Mouse (Mus musculus) erythroblast, adult 5-6 weeks (primary cell): ENCODE measurements around the gene Rtkn2. TPM values are rescaled to one million over a fixed set of nuclear protein-coding genes. Genes with fewer than 3 reads are reported as not detected.

Source experiments
- ATAC-seq: replicated peaks from 2 replicates; pipeline ENCODE4 v1.8.0; 2016; ENCODE audit warnings: moderate number of reproducible peaks, mild to moderate bottlenecking, moderate TSS enrichment, inconsistent platforms; ENCODE audit not compliant: poor library complexity, low FRiP score, severe bottlenecking
- total RNA-seq, 2 experiments: library from RNA; stranded (forward) in 1 of 2; stranded (reverse) in 1 of 2; fragments of 150-400 nt in 1 of 2; fragments of 200-764, 138-1000 nt in 1 of 2; gene quantifications; 2 replicates each; pipeline versions ENCODE4 v1.2.3 to v1.2.4; 2015 to 2017; ENCODE audit warnings: low replicate concordance in 2 of 2

Gene Rtkn2
- total RNA-seq, 2 experiments from 2014 or later, result 1.3 to 3.6 TPM

DNA sequence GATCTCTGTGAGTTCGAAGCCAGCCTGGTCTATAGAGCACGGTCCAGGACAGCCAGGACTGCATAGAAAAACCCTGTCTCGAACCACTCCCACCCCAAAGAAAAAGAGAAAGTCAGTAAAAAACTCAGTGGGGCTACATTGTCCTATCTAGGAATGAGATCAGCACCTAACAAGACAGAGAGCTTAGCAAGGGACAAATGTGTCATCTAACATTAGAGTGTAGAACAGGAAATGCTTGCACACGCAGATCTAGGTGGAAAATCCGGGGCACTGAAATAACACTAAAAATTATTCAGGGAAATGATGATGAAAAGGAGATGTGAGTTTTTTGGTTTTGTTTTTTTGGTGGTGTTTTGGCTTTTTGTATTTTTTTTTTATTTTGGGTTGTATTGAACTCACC, 86.8 kb downstream of the Rtkn2 start:
- no peak for ATAC-seq

DNA sequence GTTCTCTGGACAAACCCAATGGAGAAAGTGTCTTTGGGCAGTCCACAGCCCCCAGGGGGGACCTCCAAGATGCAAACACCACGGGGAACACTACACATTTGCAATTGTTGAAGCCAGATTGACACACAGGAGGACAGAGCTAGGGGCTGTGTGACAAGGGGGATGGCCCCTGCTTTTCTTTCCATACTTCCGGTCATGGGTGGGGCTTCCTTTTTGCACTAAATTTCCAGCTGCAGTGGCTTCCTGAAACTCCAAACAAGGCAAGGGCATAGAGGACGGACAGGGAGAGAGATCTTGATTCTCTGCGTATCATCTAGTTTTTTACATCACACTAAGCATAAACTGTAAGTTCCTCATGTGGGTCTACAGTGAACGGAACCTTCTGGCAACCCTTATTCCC, 88.6 kb downstream of the Rtkn2 start:
- ATAC-seq, result no peak

DNA sequence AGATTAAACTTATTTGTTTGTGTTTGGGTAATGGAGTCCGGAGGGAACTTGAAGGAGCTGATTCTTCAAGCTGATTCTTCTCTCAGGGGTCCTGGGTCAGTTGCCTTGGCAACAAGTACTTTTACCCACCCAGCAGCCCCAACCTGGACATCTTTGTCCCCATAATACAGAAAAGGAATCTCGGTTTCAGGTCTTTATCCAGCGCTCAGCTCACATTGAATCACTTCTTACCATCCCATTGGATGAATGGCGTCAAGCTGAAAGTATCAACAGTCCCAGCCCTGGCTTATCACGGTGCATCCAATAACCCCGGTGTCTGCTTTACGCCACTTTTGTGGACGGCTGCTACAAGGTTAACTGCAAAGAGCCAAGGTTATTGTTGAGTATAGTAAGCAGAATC, 89.1 kb downstream of the Rtkn2 start:
- no peak for ATAC-seq

DNA sequence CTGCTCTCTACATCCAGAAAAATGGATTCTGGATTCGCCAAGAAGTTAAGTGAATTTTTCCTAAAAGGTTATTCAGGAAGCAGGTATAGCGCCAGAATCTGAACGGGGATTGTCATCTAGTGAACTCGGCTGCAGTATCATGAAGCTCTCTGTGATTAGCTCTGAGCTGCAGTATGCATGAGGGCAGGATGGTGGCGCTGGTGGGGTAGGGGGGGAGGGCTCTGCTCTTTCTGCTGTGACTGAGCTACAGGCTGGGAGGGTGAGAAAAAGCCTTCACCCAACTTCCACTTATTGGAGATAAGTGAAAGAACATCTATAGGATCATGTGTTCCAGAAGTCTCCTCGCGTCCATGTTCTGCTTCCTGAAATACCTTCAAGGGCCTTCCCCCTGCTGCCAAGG, 91.7 kb downstream of the Rtkn2 start:
- no peak for ATAC-seq

DNA sequence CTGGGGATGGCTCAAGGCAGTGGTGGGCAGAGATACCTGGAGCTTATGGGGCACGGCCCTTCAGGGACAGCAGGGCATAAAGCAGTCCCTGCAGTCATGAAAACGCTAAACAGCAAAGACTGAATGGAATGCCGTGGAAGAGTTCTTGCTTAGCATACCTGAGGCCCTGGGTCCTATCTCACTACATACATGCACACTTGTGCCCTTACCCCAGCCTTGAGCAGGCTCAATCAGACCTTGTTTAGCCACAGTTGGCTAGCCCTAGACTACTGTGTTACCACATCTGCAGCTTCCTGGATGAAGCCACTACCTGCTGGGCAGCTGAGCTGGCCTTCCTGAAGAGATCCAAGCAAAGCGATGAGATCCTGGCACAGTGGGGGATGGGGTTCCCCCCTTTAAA, 93.3 kb downstream of the Rtkn2 start:
- ATAC-seq, result no peak

DNA sequence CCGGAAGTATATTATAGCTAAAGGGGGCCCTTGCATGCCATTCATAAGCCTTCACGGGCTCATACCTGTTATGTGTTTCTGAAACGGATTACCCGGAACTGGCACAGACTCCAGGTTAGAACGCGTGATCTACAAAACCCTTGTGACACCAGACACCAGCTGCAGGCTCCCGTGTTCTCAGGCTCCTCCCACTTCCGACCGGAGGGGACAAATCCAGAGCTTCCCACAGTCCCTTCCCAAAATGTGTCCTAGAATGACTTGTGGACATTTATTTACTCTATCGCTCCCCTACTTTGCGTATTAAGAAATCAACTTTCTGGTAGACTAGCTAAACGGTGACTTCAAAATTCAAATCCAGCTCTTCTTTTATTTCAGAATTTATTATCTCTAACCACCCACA, 94.9 kb downstream of the Rtkn2 start:
- ATAC-seq, result no peak

DNA sequence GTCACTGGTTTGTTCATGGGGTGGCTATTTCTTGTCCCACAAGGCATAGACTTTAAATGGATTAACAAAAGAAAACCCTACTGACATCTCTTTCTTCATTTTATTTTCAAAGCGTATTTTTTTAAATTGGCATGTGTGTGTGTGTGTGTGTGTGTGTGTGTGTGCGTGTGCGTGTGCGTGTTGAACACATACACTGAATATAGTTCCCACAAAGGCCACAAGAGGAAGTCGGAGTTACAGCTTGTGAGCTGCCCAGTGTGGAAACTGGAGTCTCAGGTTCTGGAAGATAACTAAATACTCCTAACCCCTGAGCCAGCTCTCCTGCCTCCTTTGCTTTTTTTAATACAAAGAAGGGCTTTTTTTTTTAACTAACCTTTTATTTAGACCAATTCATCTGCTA, 95.8 kb downstream of the Rtkn2 start:
- ATAC-seq, result no peak

DNA sequence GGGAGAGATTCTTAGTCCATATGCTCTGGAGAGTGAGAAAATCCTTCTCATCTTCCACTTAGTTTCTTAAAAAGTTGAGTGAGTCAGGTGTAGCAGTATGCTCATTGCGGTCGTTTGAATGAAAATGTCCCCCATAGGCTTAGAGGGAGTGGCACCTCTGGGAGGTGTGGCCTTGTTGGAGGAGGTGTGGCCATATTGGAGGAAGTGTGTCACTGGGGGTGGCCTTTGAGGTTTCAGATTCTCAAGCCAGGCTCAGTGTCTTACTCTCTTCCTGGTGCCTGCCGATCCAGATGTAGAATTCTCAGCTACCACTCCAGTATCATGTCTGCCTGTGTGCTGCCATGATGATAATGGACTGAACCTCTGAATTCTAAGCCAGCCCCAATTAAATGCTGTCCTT, 99.3 kb downstream of the Rtkn2 start:
- no peak for ATAC-seq

DNA sequence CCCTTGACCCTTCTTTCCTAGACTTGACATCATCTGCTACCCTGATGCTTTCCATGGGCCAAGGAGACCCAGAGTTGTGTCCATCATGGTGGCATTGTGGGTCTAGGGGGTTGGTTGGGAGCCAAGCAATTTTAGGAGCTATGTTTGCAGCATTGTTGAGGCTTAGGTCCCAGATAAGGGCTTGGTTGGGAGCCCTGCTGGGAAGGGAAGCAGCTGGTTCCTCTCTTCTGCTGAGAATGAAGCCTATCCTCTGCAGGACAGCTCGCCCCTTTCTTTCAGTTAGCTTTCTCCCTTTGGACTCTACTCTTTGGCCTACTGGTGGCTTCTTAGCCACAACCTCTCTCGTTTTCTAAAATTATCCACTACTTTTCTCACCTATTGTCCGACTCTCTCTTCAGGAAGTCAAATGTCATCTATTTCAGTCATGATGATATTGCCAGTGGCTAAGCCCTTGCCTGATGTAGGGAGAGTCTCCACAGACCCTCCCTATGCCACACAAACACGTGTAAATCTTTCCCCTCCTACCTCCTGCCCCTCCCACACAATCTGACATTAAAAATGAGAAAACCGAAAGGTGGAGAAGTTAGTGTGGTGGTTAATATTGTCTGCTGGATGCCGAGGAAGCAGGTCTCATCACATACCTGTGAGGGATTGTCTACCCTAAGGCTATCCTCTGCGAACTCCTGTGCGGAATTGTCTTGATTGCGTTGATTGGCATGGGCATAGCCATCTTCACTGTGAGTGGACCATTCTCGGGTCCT, 100.7 kb downstream of the Rtkn2 start:
- ATAC-seq, result no peak

DNA sequence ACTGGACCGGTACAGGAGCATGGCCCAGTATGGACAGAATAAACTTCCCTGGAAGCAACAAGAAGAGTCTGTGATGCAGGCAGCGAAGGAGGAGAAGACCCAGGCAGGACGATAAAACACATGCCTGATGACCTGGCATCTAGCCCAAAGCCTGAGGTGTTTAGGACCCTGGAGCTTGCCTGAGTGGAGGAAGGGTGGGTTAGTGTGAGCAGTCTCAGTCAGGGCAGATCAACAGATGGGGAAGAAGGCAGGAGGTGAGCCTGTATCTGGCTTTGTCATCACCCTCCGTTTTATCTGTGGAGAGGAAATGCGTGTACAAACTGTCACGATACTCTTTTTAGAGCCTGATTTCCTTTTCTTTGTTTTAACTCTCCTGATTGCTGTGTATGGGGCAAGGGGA, 102.3 kb downstream of the Rtkn2 start:
- ATAC-seq, result no peak

DNA sequence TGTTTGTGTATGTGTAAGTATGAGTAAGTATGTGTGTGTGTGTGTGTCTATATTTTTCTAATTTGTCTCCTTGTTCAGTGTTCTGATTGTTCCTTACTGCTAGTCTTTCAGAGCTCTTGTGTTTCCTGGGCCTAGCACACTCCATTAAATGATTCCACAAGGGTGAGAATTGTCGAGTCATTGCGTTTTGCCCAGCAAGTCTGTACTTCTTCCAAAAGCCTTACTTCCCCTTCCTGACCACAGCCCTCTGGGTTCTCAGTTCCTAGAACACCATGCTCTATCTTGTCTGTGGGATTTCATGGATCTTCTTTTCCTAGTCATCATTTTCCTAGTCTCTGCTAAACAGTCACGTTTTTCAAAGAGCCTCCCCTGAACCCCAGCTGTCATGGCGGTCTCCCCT, 106.2 kb downstream of the Rtkn2 start:
- no peak for ATAC-seq

DNA sequence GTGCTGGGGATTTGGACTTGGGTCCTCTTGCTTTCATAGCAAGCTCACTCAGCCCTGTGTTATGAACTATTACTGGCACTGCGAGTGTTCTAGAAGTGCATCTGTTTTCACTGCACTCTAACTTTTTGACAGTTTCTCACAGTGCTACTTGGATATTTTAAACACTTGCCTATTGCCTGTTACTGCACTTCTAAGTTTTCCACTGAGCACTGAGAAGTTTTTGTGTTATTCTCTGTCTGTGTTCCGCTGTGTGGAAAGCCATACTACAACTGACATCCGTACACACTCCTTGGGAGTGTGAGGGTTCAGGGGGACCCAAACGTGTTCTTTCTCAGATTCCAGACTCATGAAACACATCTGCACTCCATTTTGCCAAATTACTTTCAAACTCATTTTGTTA, 107.6 kb downstream of the Rtkn2 start:
- ATAC-seq, result no peak

DNA sequence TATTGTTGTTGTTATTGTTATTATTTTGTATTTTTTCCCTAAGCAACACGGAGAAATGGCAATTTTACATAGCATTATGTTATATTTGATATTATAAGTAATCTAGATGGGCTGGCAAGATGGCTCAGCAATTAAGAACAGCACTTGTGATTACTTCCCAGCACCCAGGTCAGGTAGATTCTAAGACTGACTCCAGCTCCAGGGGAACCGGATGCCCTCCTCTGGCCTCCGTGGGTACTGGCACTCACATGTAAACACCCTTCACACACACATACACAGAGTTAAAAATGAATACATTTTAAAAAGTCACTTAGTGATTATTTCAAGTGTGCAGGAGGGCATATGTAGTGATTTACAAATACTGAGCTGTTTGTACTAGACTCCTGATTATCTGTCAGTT, 108.4 kb downstream of the Rtkn2 start:
- no peak for ATAC-seq

DNA sequence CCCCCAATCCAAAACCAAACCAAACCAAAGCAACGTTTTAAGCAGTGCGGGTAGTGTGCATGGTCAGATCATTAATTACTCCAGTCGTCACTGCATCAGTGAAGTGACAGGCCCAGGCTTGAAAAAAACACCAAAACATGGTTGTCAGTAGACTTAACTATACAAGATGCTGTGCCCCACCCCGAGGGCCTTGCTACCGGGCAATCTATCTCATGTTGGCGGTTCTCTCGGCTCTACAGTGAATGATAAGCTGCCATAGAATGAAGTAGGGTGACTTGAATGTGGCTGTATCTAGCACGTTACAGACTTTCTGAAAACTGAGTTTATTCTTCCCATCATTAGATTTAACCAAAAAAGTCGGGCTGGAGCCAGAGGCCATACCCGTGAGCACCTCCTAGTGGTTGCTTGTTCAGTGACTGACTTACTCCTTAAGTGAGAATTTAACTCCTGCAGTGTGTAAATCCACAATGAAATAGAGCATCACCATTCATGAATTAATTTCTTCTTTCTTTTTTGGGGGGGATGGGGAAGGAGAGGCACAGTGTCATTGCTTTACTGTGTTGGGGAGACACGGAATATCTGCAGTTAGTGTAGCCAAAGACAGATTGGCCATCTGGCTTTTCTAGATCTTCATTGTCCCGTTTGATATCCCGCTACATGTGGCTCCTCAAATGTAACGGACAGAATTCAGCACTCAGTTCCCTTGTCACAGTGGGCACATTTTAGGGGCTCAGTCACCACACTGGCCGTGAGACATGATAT, 110.2 kb downstream of the Rtkn2 start:
- ATAC-seq, result peak; percentile 84

DNA sequence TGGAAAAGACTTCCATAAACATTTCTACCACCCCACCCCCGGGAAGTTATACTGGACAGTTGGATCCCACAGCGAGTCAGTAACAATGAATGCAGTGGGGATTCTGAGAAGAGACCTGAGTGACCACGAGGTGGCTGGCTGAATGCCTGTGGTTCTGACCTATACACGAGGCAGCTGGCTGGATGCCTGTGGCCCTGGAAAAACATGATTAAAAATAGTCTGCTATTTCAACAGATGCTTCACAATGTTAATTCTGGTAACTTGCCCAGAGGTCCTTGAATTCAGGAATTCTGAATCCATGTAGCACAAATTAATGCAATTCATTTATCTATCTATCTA, 110.8 kb downstream of the Rtkn2 start:
- no peak for ATAC-seq

DNA sequence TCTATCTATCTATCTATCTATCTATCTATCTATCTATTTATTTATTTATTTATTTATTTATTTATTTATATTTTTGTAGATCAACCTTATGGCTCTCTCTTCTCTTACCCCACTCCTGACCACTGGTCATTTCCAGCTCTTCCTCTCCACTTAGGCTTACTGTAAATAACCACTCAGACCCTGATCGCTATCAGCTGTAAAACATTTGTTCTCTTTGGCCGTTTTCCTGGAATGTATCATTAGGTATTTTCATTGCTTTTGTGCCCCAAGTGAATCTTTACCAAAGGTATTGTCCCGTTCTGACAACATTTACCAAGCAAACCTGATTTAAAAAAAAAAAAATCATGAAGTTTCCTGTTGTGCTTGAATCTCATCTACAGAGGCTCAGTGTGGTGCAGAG, 111.2 kb downstream of the Rtkn2 start:
- no peak for ATAC-seq

DNA sequence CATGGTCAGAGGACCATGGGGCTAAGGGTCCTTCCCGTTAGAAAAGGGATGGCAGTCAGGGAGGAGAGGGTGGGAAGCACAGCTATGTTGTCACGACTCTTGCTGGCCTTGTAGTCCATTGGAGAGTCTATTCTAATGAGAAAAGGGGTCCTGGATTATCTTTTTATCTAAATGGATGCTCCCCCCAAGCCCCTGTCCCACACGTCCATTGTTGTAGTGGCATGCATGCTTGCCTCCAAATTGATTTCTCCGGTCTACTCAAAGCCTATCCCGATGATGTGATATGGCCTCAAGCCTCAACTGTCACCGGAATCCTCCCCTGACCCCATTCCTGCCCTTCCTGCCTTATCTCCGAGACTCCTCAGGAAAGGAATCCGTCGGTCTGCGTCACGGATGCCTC, 111.6 kb downstream of the Rtkn2 start:
- no peak for ATAC-seq

DNA sequence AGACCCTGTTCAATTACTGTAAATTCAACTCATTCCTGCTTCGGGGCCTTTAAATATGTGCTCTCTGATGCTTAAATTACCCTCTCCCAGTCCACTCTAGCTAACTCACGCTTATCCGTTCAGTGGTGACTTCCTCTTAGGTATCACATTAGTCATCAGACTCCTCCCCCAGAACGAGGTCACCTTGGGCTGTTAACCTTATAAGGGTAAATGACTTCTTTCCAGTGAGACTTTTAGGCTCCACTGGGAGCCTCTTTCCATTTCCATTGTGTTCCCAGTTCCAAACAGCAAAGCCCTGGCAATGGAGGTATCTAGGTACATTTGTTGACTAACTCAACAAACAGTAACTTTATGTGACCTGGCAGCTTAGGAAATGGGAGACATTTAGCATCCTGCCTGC, 112.5 kb downstream of the Rtkn2 start:
- ATAC-seq, result no peak

DNA sequence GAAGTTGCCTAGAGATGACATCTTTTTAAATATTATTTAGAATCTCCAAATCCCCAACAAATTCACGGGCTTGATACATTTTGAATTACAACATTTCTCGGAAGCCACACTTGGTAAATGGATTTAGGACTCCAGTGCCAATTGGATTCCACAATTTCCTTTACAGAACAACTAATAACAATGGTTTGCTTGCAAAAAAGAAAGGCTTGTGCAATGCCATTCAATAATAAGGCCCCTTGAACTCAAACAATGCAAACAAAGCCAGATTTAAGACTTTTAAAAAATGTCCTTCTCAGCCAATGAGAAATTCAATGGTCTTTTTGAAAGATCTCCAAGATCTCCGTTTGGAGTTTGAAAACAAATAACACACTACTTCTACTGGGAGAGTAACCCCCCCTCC, 114.1 kb downstream of the Rtkn2 start:
- ATAC-seq, result no peak

DNA sequence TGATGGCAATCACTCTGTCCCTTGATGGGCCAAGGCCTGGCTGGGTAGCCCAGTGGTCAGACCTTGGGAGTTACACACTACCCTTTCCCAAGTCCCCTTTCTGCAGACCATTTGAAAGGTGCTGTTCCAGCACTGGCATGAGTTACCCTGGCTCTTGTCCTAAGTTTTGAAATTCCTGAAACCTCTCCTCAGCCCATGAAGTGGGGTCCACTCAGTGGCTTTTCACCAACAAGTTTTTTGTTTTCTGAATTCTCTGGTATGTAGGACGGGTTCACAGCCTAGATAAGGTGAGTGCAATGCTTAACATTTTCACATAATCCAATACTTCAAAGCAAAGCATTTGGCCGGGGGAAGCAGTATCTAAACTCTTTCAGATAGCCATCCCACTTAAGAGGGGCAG, 115.8 kb downstream of the Rtkn2 start:
- ATAC-seq, result no peak

DNA sequence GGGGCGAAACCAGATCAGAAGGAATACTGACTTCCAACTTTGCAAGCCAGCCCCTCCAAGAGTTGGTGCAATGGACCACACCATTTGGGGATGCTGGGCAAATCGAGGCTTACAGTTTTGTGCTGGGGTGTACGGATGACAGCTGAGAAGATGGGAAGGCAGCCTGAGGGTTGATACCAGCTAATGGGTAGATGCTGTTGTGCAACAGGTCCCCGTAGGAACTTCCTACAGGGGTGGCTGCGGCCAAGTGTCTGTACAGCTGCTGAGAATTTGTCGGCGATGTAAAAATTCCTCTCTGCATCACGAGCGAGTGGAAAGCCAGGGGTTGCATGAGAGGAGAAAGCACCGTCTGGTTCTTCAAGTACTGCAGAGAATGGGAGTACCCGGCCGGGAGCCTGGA, 117.0 kb downstream of the Rtkn2 start:
- ATAC-seq, result no peak
